Mouse (Mus musculus) spleen, adult 18-20 months (tissue): ENCODE data around the gene Slc34a3.

Source experiments
- DNase-seq, 2 experiments: peaks; one replicate each; pipeline ENCODE4 v3.0.0; 2022; ENCODE audit warnings: mixed read lengths in 2 of 2

Gene Slc34a3

GRCm38 (mm10) chr2:25246183-25247072 is 12.3 kb upstream of the Slc34a3 start, which contains the start of gene AL732309.1:
AL732309.1 (minus strand) TSS chr2:25246863.
- no peak for DNase-seq

GRCm38 (mm10) chr2:25244144-25244543 is 10.0 kb upstream of the Slc34a3 start:
- DNase-seq = no peak

- no peak for DNase-seq
Measured at GRCm38 (mm10) chr2:25243342-25243741, 9.2 kb upstream of the Slc34a3 start.

GRCm38 (mm10) chr2:25242101-25242506 is 7.9 kb upstream of the Slc34a3 start, which contains the start of the genes Rnf208 and Cysrt1:
Rnf208 (plus strand) TSS chr2:25242255.
Cysrt1 (minus strand) TSS chr2:25242452.
- no peak for DNase-seq

GRCm38 (mm10) chr2:25241438-25241775 is 7.2 kb upstream of the Slc34a3 start:
- no peak for DNase-seq

- DNase-seq = peak in 1 of 2 experiments; percentile 52
Measured at GRCm38 (mm10) chr2:25240723-25241437, 6.7 kb upstream of the Slc34a3 start.

GRCm38 (mm10) chr2:25240310-25240709 is 6.1 kb upstream of the Slc34a3 start:
- DNase-seq = no peak

GRCm38 (mm10) chr2:25239766-25240165 is 5.6 kb upstream of the Slc34a3 start:
- no peak for DNase-seq

- no peak for DNase-seq
Measured at GRCm38 (mm10) chr2:25238106-25238505, 3.9 kb upstream of the Slc34a3 start.

GRCm38 (mm10) chr2:25237522-25237921 is 3.4 kb upstream of the Slc34a3 start:
- DNase-seq = no peak

- DNase-seq = no peak
Measured at GRCm38 (mm10) chr2:25236614-25237013, 2.5 kb upstream of the Slc34a3 start, which contains the start of gene Rnf224. Rnf224 (minus strand) TSS chr2:25236787.

GRCm38 (mm10) chr2:25234551-25235220 is 522 bp upstream of the Slc34a3 start:
- DNase-seq = no peak

GRCm38 (mm10) chr2:25233421-25233820 is 743 bp downstream of the Slc34a3 start:
- DNase-seq = no peak

GRCm38 (mm10) chr2:25231038-25231437 is 3.1 kb downstream of the Slc34a3 start:
- DNase-seq = no peak

GRCm38 (mm10) chr2:25230581-25230980 is 3.6 kb downstream of the Slc34a3 start:
- DNase-seq = no peak

GRCm38 (mm10) chr2:25229582-25229981 is 4.6 kb downstream of the Slc34a3 start:
- no peak for DNase-seq

GRCm38 (mm10) chr2:25228995-25229530 is 5.1 kb downstream of the Slc34a3 start:
- DNase-seq = no peak

GRCm38 (mm10) chr2:25228431-25228889 is 5.7 kb downstream of the Slc34a3 start:
- peak; percentile 71 to 87 for DNase-seq

- DNase-seq = no peak
Measured at GRCm38 (mm10) chr2:25227406-25227805, 6.8 kb downstream of the Slc34a3 start.

- DNase-seq = no peak
Measured at GRCm38 (mm10) chr2:25226864-25227263, 7.3 kb downstream of the Slc34a3 start.

GRCm38 (mm10) chr2:25225811-25226379 is 8.3 kb downstream of the Slc34a3 start:
- no peak for DNase-seq
